Mouse (Mus musculus) intestine, postnatal 0 days (tissue): ENCODE results near the gene Cdh11. TPM values are rescaled to one million over a fixed set of nuclear protein-coding genes. Genes with fewer than 3 reads are reported as not detected.

ENCODE experiments used
- ATAC-seq: fragments of 200-750 bp; cut with Nextera tagmentation; 2 replicates; pipeline ENCODE4 v1.8.0; 2017; ENCODE audit warnings: mild to moderate bottlenecking, moderate TSS enrichment, moderate library complexity
- H3K27ac ChIP-seq: fragments of 300-500 bp; sonication (generic); 2 replicates; pipeline ENCODE4 v1.5.1; 2014; ENCODE audit warnings: mild to moderate bottlenecking, low read depth, low read length, moderate library complexity
- H3K27me3 ChIP-seq: fragments of 300-500 bp; sonication (generic); replicated peaks from 2 replicates; pipeline ENCODE4 v1.6.1; 2014; ENCODE audit warnings: low read length, mixed read lengths; ENCODE audit not compliant: control insufficient read depth, insufficient read depth
- H3K36me3 ChIP-seq: fragments of 300-500 bp; sonication (generic); 2 replicates; pipeline ENCODE4 v1.6.1; 2014; ENCODE audit warnings: mild to moderate bottlenecking, moderate library complexity; ENCODE audit not compliant: control insufficient read depth, insufficient read depth
- H3K4me1 ChIP-seq: fragments of 300-500 bp; sonication (generic); replicated peaks from 2 replicates; pipeline ENCODE4 v1.6.1; 2014; ENCODE audit warnings: antibody characterized with exemption, low read length, mixed read lengths; ENCODE audit not compliant: control insufficient read depth, insufficient read depth
- H3K4me2 ChIP-seq: fragments of 300-500 bp; sonication (generic); replicated peaks from 2 replicates; pipeline ENCODE4 v1.6.1; 2014; ENCODE audit warnings: low read depth, mild to moderate bottlenecking, moderate library complexity
- H3K4me3 ChIP-seq: fragments of 300-500 bp; sonication (generic); 2 replicates; pipeline ENCODE4 v1.5.1; 2014; ENCODE audit warnings: low read depth, low read length
- H3K9ac ChIP-seq: fragments of 300-500 bp; sonication (generic); 2 replicates; pipeline ENCODE4 v1.6.1; 2014; ENCODE audit warnings: mild to moderate bottlenecking, low read depth, low read length
- H3K9me3 ChIP-seq: fragments of 300-500 bp; sonication (generic); 2 replicates; pipeline ENCODE4 v1.6.1; 2016; ENCODE audit warnings: mixed run types; ENCODE audit not compliant: control insufficient read depth
- CTCF ChIP-seq: sonication (generic); IDR thresholded peaks from 2 replicates; pipeline ENCODE4 v1.5.1; 2016; ENCODE audit warnings: low read depth, mild to moderate bottlenecking, control low read depth, antibody characterized with exemption, moderate library complexity
- WGBS: fragments of 180-500 bp; shearing (Covaris S2); extraction: QIAGEN DNeasy Blood & Tissue Kit; methylation state at CpG from one replicate; pipeline ENCODE4 v1.1.7; 2014; 5-methylcytosine and 5-hydroxymethylcytosine counted together
- polyA plus RNA-seq: library from polyadenylated mRNA; unstranded; fragments of >200 nt; fragmentation: Nextera tagmentation; extraction: Ambion mirVana; gene quantifications from 2 replicates; pipeline ENCODE4 v1.2.1, GENCODE M21; 2015

Cdh11 gene
- polyA plus RNA-seq, 1 experiment from 2014 or later, result 20.9 TPM

DNA sequence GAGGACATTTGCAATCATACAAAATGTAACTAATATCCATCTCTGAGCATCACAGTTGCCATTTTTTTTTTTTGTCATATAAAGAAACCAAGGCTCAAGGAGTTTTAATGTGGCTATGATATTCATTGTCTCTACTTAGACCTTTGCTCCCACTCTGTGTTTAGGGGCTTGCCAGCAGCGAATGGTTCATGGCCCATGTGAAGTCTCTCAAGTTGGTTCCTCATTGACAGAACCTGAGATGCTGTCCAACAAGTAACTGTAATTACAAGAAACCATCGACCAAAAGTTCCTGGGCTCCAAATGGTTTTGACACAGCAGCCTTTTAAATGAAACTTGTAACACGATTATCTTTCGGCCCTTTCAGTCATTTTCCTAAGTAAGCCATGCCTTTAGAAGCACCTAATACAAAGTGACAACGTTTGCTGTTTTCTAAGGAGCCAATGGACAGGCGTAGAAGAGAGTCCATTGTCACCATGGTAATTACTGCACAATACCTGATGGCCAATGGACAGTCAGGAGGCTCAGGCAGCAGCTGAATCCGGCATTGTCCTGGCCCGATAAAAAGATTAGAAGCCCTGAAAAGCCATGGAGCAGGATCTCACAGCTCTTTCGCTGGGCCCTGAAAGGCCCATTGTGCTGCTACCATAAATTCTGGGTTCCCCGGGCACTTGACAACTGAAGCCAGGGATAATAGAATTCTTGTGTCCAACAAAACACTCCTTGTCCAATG is 59.1 kb downstream of the Cdh11 start:
- H3K4me1 ChIP-seq, result no peaks in the 10 kb centered on the region
- H3K4me2 ChIP-seq, result no peak overlapping the region
- no peak overlapping the region for H3K4me3 ChIP-seq
- no peaks in the 10 kb centered on the region for H3K27me3 ChIP-seq
- H3K9ac ChIP-seq, result no peak overlapping the region
- no peak for ATAC-seq
- H3K36me3 ChIP-seq, result no peaks in the 10 kb centered on the region
- H3K9me3 ChIP-seq, result no peaks in the 10 kb centered on the region
- H3K27ac ChIP-seq, result no peak overlapping the region
- TF ChIP-seq CTCF, result no peak
- 70% methylated on average over 10 of the region's 10 CpGs for WGBS

- H3K9me3 ChIP-seq, result no peaks in the 10 kb centered on the region
- 70% methylated on average over 3 of the region's 3 CpGs for WGBS
- H3K4me3 ChIP-seq, result no peak overlapping the region
- no peak overlapping the region for H3K27ac ChIP-seq
- no peaks in the 10 kb centered on the region for H3K27me3 ChIP-seq
- no peak for TF ChIP-seq CTCF
- no peak for ATAC-seq
- H3K4me2 ChIP-seq, result no peak overlapping the region
- no peaks in the 10 kb centered on the region for H3K4me1 ChIP-seq
- no peak overlapping the region for H3K9ac ChIP-seq
- H3K36me3 ChIP-seq, result no peaks in the 10 kb centered on the region
Measured at GRCm38 (mm10) chr8:102725496-102725895, 59.9 kb downstream of the Cdh11 start.

GRCm38 (mm10) chr8:102715956-102716355 is 69.5 kb downstream of the Cdh11 start:
- WGBS, result 54% methylated on average over 4 of the region's 4 CpGs
- no peak overlapping the region for H3K4me2 ChIP-seq
- H3K4me1 ChIP-seq, result no peaks in the 10 kb centered on the region
- no peak for ATAC-seq
- H3K4me3 ChIP-seq, result no peak overlapping the region
- no peak overlapping the region for H3K27ac ChIP-seq
- H3K27me3 ChIP-seq, result no peaks in the 10 kb centered on the region
- H3K36me3 ChIP-seq, result no peaks in the 10 kb centered on the region
- H3K9ac ChIP-seq, result no peak overlapping the region
- TF ChIP-seq CTCF, result no peak
- no peaks in the 10 kb centered on the region for H3K9me3 ChIP-seq

DNA sequence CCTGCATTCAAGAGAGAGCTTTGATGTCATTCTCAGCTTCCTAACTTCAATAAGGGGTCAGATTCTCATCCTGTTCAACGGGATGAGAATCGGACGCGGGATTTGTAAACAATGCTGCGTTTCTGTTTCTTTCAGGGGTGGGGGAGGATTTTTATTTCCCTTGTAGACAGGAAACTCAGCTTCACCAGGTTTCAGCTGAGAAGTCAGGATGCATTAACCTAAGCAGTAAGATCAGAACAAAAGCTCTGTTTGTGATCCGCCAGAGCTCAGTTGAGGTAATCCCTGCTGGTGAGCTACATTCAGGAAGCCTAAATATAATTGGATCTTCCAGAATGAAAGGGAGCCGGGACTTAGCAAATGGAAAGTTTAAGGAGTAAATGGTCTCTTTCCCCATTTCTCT is 78.1 kb downstream of the Cdh11 start:
- H3K4me3 ChIP-seq, result no peak overlapping the region
- no peaks in the 10 kb centered on the region for H3K27me3 ChIP-seq
- WGBS, result 25% methylated on average over 7 of the region's 7 CpGs
- no peaks in the 10 kb centered on the region for H3K9me3 ChIP-seq
- TF ChIP-seq CTCF, result no peak
- H3K27ac ChIP-seq, result no peak overlapping the region
- no peaks in the 10 kb centered on the region for H3K36me3 ChIP-seq
- ATAC-seq, result no peak
- H3K9ac ChIP-seq, result no peak overlapping the region
- no peaks in the 10 kb centered on the region for H3K4me1 ChIP-seq
- no peak overlapping the region for H3K4me2 ChIP-seq

DNA sequence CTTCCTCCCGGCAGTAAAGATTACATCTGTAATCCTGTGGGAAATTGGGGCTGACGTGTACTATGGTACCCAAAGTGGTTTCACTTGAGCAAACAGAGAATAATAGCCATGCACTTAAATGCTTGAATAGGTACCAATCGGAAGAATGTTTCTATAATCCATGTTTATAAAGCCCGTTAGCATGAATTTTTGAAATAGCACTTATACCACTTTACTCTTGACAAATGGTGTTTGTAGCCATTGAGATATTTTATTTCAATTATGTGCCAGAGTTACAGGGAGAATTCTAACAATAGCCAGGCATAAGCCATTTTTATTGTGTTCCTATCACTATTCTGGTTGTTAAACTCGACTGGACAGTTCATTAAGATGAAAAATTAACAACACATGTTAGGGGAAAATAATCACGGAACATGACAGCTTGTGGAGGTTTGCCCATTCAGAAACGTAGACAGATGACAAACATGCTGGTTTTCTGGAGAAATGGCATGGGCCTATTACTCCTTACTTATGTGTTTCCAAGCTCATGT is 80.0 kb downstream of the Cdh11 start:
- no peaks in the 10 kb centered on the region for H3K4me1 ChIP-seq
- WGBS, result 67% methylated on average over 7 of the region's 7 CpGs
- no peak for ATAC-seq
- H3K27ac ChIP-seq, result no peak overlapping the region
- H3K27me3 ChIP-seq, result no peaks in the 10 kb centered on the region
- H3K9me3 ChIP-seq, result no peaks in the 10 kb centered on the region
- H3K36me3 ChIP-seq, result no peaks in the 10 kb centered on the region
- H3K4me3 ChIP-seq, result no peak overlapping the region
- no peak overlapping the region for H3K4me2 ChIP-seq
- H3K9ac ChIP-seq, result no peak overlapping the region
- no peak for TF ChIP-seq CTCF

DNA sequence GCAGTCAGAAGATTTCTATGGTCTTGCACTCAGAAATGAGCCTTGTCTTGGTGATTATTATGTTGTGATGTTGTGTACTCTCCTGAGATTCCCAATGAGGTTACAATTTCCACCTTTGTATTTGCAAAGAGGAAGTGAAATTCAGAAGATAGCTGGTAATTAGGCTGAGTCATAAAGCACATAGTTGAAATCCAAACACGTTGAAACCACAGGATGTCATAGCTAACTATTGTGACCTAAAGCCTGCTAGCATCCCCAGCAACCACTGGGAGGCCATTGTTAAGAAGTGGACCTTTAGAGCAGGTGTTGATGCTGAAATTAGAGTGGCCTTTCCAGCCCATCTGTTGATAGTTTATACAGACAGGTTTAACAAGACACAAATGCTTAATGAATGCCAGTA is 85.2 kb downstream of the Cdh11 start:
- Histone ChIP-seq H3K4me3 (no peak overlapping the region), H3K4me2 (no peak overlapping the region), H3K36me3 (no peaks in the 10 kb centered on the region), H3K27me3 (no peaks in the 10 kb centered on the region), H3K9ac (no peak overlapping the region), H3K9me3 (no peaks in the 10 kb centered on the region), H3K4me1 (no peaks in the 10 kb centered on the region), H3K27ac (no peak overlapping the region)
- no peak for ATAC-seq
- 20% methylated on average over 1 of the region's 1 CpGs for WGBS
- TF ChIP-seq CTCF, result no peak
